Mouse (Mus musculus): ENCODE measurements around the gene Lpin1. TPM values are rescaled to one million over a fixed set of nuclear protein-coding genes. Genes with fewer than 3 reads are reported as not detected.

Gene Lpin1
- polyA plus RNA-seq, 1 experiment from 2014 or later, result 6.3 TPM

- H3K9me3 ChIP-seq, result no peaks in the 10 kb centered on the region
- H3K27ac ChIP-seq, result no peak overlapping the region
- H3K4me2 ChIP-seq, result no peak overlapping the region
- ATAC-seq (ENCODE audit: borderline replicate concordance, extremely low read depth, low FRiP score, low TSS enrichment), result no peak
- H3K36me3 ChIP-seq, result no peaks in the 10 kb centered on the region
- no peaks in the 10 kb centered on the region for H3K4me1 ChIP-seq
- 20% methylated on average over 4 of the region's 4 CpGs for WGBS
- no peak overlapping the region for H3K4me3 ChIP-seq
- H3K9ac ChIP-seq, result no peak overlapping the region
- no peaks in the 10 kb centered on the region for H3K27me3 ChIP-seq
Observed at GRCm38 (mm10) chr12:16497960-16498359, 112.8 kb downstream of the Lpin1 start.

GRCm38 (mm10) chr12:16492713-16493112 lies 118.1 kb downstream of the Lpin1 start:
- H3K4me3 ChIP-seq, result no peak overlapping the region
- no peak overlapping the region for H3K27ac ChIP-seq
- no peaks in the 10 kb centered on the region for H3K9me3 ChIP-seq
- H3K36me3 ChIP-seq, result no peaks in the 10 kb centered on the region
- H3K9ac ChIP-seq, result no peak overlapping the region
- 45% methylated on average over 6 of the region's 6 CpGs for WGBS
- H3K4me1 ChIP-seq, result no peaks in the 10 kb centered on the region
- H3K27me3 ChIP-seq, result no peaks in the 10 kb centered on the region
- H3K4me2 ChIP-seq, result no peak overlapping the region
- ATAC-seq (ENCODE audit: borderline replicate concordance, extremely low read depth, low FRiP score, low TSS enrichment), result no peak

DNA sequence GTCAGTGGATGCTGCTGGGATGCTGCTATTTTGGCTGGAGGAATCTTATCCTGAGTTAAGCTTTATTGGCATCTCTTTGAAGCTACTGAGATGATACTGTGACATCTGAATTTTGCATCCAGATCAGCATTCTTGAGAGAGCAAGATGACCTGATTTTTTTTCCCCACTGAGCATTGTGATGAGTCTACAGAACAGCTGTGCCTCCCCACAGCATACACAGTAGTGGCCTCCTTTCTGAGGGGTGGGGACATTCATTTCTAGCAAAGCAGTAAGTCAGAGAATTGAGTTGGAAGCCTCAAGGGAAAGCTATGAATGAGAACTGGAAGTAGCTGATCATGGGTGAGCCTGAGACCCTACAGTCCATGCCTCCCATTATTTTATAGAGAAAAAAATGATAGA lies 121.9 kb downstream of the Lpin1 start:
- no peak overlapping the region for H3K27ac ChIP-seq

GRCm38 (mm10) chr12:16487453-16487852 lies 123.3 kb downstream of the Lpin1 start:
- no peaks in the 10 kb centered on the region for H3K36me3 ChIP-seq
- no peaks in the 10 kb centered on the region for H3K9me3 ChIP-seq
- H3K4me2 ChIP-seq, result no peak overlapping the region
- no peaks in the 10 kb centered on the region for H3K27me3 ChIP-seq
- ATAC-seq (ENCODE audit: borderline replicate concordance, extremely low read depth, low FRiP score, low TSS enrichment), result no peak
- H3K4me3 ChIP-seq, result no peak overlapping the region
- H3K9ac ChIP-seq, result no peak overlapping the region
- H3K4me1 ChIP-seq, result no peaks in the 10 kb centered on the region
- no peak overlapping the region for H3K27ac ChIP-seq
- 40% methylated on average over 2 of the region's 2 CpGs for WGBS

More for the DNA sequence above, 121.9 kb downstream of the Lpin1 start:
- no peak for ATAC-seq (ENCODE audit: borderline replicate concordance, extremely low read depth, low FRiP score, low TSS enrichment)
- H3K9me3 ChIP-seq, result no peaks in the 10 kb centered on the region
- no peak overlapping the region for H3K9ac ChIP-seq
- H3K4me2 ChIP-seq, result no peak overlapping the region
- no peaks in the 10 kb centered on the region for H3K36me3 ChIP-seq
- no peak overlapping the region for H3K4me3 ChIP-seq
- no peaks in the 10 kb centered on the region for H3K27me3 ChIP-seq
- no peaks in the 10 kb centered on the region for H3K4me1 ChIP-seq

Other genes with a start within 250 kb of the Lpin1 start
- not detected in 2 replicates for gene Ntsr2, start 42.4 kb upstream of the Lpin1 start, polyA plus RNA-seq (2015; fragmentation: Nextera tagmentation; extraction: Ambion mirVana)
- 2.9 and 3.6 TPM in 2 replicates for gene Greb1, start 189.9 kb upstream of the Lpin1 start, polyA plus RNA-seq (2015; fragmentation: Nextera tagmentation; extraction: Ambion mirVana)
- 38.4 and 38.9 TPM in 2 replicates for gene E2f6, start 200.0 kb upstream of the Lpin1 start, polyA plus RNA-seq (2015; fragmentation: Nextera tagmentation; extraction: Ambion mirVana)